Mouse (Mus musculus): ENCODE results near the gene Dab2. TPM values are rescaled to one million over a fixed set of nuclear protein-coding genes. Genes with fewer than 3 reads are reported as not detected.

Gene Dab2
- polyA plus RNA-seq, 1 experiment, result 9.4 TPM

DNA sequence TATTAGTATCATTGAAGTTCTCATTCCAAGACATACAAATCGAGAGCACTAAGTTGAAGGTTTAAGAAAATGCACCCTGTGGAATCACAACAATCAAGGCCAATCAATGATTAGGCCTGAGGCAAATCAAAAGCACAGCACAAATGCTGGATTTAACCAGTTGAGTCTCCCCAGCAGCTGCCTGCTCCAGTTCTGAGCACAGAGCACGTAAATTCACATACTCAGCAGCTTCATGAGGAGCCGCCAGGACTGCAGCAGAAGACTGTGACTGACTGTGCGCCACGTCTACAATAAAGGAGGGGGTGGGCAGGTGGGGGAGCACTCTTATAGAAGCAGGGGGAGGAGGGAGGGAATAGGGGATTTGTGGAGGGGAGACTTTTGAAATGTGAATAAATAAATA, 40.2 kb downstream of the Dab2 start:
- Histone ChIP-seq H3K27ac (ENCODE audit: control insufficient read depth, insufficient read depth, low read length) (no peak overlapping the region), H3K4me3 (ENCODE audit: control insufficient read depth, insufficient read depth, low read length) (no peak overlapping the region), H3K36me3 (ENCODE audit: control insufficient read depth, insufficient read depth, low read length) (no peaks in the 10 kb centered on the region), H3K4me1 (replicated peaks; ENCODE audit: control insufficient read depth, insufficient read depth, low read length) (no peaks in the 10 kb centered on the region), H3K27me3 (ENCODE audit: control insufficient read depth, insufficient read depth, low read length) (no peaks in the 10 kb centered on the region)
- no peak for DNase-seq
- no peak for TF ChIP-seq CTCF (IDR thresholded peaks at IDR 0.05; ENCODE audit: borderline replicate concordance, control insufficient read depth, extremely low read depth, insufficient read depth, low read length, poor library complexity)
- no peak for TF ChIP-seq POLR2A (IDR thresholded peaks at IDR 0.05; ENCODE audit: control insufficient read depth, extremely low read depth, insufficient read depth, low read length, poor library complexity)
- WGBS, result 96% methylated on average over 5 of the region's 5 CpGs

DNA sequence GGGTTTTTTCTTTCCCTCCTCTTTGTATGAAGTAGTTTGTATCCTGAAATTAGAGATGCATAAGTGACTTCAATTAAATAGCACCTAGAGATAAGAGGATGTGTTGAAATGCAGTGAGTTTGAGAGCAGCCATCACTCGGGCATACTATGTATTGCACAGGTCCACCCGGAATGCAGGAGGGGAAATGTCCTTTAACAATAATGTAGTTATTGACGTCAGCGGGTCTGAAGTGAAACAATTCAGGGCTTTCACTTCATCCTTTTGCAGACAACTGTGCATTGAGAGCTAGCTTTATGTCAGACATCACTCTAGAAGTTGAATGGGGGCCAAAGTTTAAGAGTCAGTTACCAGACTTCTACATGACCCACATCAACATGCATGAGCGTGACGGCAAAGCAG, 40.8 kb downstream of the Dab2 start:
- H3K27ac ChIP-seq (ENCODE audit: control insufficient read depth, insufficient read depth, low read length), result no peak overlapping the region
- H3K36me3 ChIP-seq (ENCODE audit: control insufficient read depth, insufficient read depth, low read length), result no peaks in the 10 kb centered on the region
- TF ChIP-seq POLR2A (IDR thresholded peaks at IDR 0.05; ENCODE audit: control insufficient read depth, extremely low read depth, insufficient read depth, low read length, poor library complexity), result no peak
- TF ChIP-seq CTCF (IDR thresholded peaks at IDR 0.05; ENCODE audit: borderline replicate concordance, control insufficient read depth, extremely low read depth, insufficient read depth, low read length, poor library complexity), result no peak
- H3K4me3 ChIP-seq (ENCODE audit: control insufficient read depth, insufficient read depth, low read length), result no peak overlapping the region
- no peaks in the 10 kb centered on the region for H3K4me1 ChIP-seq (replicated peaks; ENCODE audit: control insufficient read depth, insufficient read depth, low read length)
- DNase-seq, result no peak
- no peaks in the 10 kb centered on the region for H3K27me3 ChIP-seq (ENCODE audit: control insufficient read depth, insufficient read depth, low read length)
- 93% methylated on average over 6 of the region's 6 CpGs for WGBS

DNA sequence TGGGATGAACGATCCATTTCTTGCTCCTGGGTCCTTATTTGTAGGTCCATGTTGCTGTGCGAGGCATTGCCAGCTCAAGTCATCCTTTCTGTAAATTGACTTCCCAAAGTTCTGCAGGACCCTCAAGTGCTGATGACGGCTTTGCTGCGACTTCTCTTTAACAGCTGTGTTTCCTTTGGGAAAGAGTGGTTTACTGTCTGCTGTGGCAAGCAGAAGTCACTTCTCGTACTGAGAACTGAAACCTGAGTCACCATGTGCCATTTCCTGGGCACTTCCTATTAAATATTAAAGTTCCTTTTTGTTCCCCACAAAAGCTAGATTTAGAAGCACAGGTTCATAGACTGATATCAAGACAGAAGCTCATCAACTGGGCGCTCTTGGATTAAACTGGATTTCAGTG, 41.8 kb downstream of the Dab2 start:
- Histone ChIP-seq H3K27me3 (ENCODE audit: control insufficient read depth, insufficient read depth, low read length) (no peaks in the 10 kb centered on the region), H3K27ac (ENCODE audit: control insufficient read depth, insufficient read depth, low read length) (no peak overlapping the region), H3K36me3 (ENCODE audit: control insufficient read depth, insufficient read depth, low read length) (no peaks in the 10 kb centered on the region), H3K4me3 (ENCODE audit: control insufficient read depth, insufficient read depth, low read length) (no peak overlapping the region), H3K4me1 (replicated peaks; ENCODE audit: control insufficient read depth, insufficient read depth, low read length) (no peaks in the 10 kb centered on the region)
- 44% methylated on average over 6 of the region's 6 CpGs for WGBS
- TF ChIP-seq POLR2A (IDR thresholded peaks at IDR 0.05; ENCODE audit: control insufficient read depth, extremely low read depth, insufficient read depth, low read length, poor library complexity), result no peak
- TF ChIP-seq CTCF (IDR thresholded peaks at IDR 0.05; ENCODE audit: borderline replicate concordance, control insufficient read depth, extremely low read depth, insufficient read depth, low read length, poor library complexity), result no peak
- no peak for DNase-seq

DNA sequence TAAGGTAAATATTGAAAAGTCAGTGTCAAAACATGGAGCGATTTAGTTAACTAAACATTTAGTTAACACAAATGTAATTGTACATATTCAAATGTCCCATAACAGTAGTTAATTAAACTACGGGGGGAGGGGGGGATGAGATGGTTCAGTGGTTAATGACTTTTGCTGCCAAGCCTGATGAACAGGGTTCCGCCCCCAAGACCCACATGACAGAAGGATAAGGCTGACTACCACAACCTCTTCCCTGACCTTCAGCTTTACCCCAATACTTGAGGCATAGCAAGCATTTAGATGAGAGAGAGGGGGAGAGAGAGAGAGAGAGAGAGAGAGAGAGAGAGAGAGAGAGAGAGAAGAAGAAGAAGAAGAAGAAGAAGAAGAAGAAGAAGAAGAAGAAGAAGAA, 54.3 kb downstream of the Dab2 start:
- no peaks in the 10 kb centered on the region for H3K36me3 ChIP-seq (ENCODE audit: control insufficient read depth, insufficient read depth, low read length)
- 91% methylated on average over 3 of the region's 3 CpGs for WGBS
- TF ChIP-seq POLR2A (IDR thresholded peaks at IDR 0.05; ENCODE audit: control insufficient read depth, extremely low read depth, insufficient read depth, low read length, poor library complexity) (no peak), CTCF (IDR thresholded peaks at IDR 0.05; ENCODE audit: borderline replicate concordance, control insufficient read depth, extremely low read depth, insufficient read depth, low read length, poor library complexity) (no peak)
- no peaks in the 10 kb centered on the region for H3K4me1 ChIP-seq (replicated peaks; ENCODE audit: control insufficient read depth, insufficient read depth, low read length)
- H3K27me3 ChIP-seq (ENCODE audit: control insufficient read depth, insufficient read depth, low read length), result no peaks in the 10 kb centered on the region
- no peak overlapping the region for H3K27ac ChIP-seq (ENCODE audit: control insufficient read depth, insufficient read depth, low read length)
- H3K4me3 ChIP-seq (ENCODE audit: control insufficient read depth, insufficient read depth, low read length), result no peak overlapping the region
- no peak for DNase-seq

- no peaks in the 10 kb centered on the region for H3K4me1 ChIP-seq (replicated peaks; ENCODE audit: control insufficient read depth, insufficient read depth, low read length)
- DNase-seq, result no peak
- TF ChIP-seq POLR2A (IDR thresholded peaks at IDR 0.05; ENCODE audit: control insufficient read depth, extremely low read depth, insufficient read depth, low read length, poor library complexity) (no peak), CTCF (IDR thresholded peaks at IDR 0.05; ENCODE audit: borderline replicate concordance, control insufficient read depth, extremely low read depth, insufficient read depth, low read length, poor library complexity) (no peak)
- no peaks in the 10 kb centered on the region for H3K36me3 ChIP-seq (ENCODE audit: control insufficient read depth, insufficient read depth, low read length)
- H3K27ac ChIP-seq (ENCODE audit: control insufficient read depth, insufficient read depth, low read length), result no peak overlapping the region
- 89% methylated on average over 2 of the region's 2 CpGs for WGBS
- no peak overlapping the region for H3K4me3 ChIP-seq (ENCODE audit: control insufficient read depth, insufficient read depth, low read length)
- no peaks in the 10 kb centered on the region for H3K27me3 ChIP-seq (ENCODE audit: control insufficient read depth, insufficient read depth, low read length)
These were observed 60.3 kb downstream of the Dab2 start for GRCm38 (mm10) chr15:6359859-6360258.

- no peak overlapping the region for H3K27ac ChIP-seq (ENCODE audit: control insufficient read depth, insufficient read depth, low read length)
- no peaks in the 10 kb centered on the region for H3K27me3 ChIP-seq (ENCODE audit: control insufficient read depth, insufficient read depth, low read length)
- TF ChIP-seq CTCF (IDR thresholded peaks at IDR 0.05; ENCODE audit: borderline replicate concordance, control insufficient read depth, extremely low read depth, insufficient read depth, low read length, poor library complexity) (no peak), POLR2A (IDR thresholded peaks at IDR 0.05; ENCODE audit: control insufficient read depth, extremely low read depth, insufficient read depth, low read length, poor library complexity) (no peak)
- DNase-seq, result no peak
- H3K4me1 ChIP-seq (replicated peaks; ENCODE audit: control insufficient read depth, insufficient read depth, low read length), result no peaks in the 10 kb centered on the region
- no peak overlapping the region for H3K4me3 ChIP-seq (ENCODE audit: control insufficient read depth, insufficient read depth, low read length)
- no peaks in the 10 kb centered on the region for H3K36me3 ChIP-seq (ENCODE audit: control insufficient read depth, insufficient read depth, low read length)
- 68% methylated on average over 1 of the region's 1 CpGs for WGBS
These were observed 70.4 kb downstream of the Dab2 start for GRCm38 (mm10) chr15:6369974-6370373.

- no peak for DNase-seq
- no peaks in the 10 kb centered on the region for H3K27me3 ChIP-seq (ENCODE audit: control insufficient read depth, insufficient read depth, low read length)
- no peak overlapping the region for H3K4me3 ChIP-seq (ENCODE audit: control insufficient read depth, insufficient read depth, low read length)
- H3K4me1 ChIP-seq (replicated peaks; ENCODE audit: control insufficient read depth, insufficient read depth, low read length), result no peaks in the 10 kb centered on the region
- TF ChIP-seq POLR2A (IDR thresholded peaks at IDR 0.05; ENCODE audit: control insufficient read depth, extremely low read depth, insufficient read depth, low read length, poor library complexity) (no peak), CTCF (IDR thresholded peaks at IDR 0.05; ENCODE audit: borderline replicate concordance, control insufficient read depth, extremely low read depth, insufficient read depth, low read length, poor library complexity) (no peak)
- H3K36me3 ChIP-seq (ENCODE audit: control insufficient read depth, insufficient read depth, low read length), result no peaks in the 10 kb centered on the region
- 95% methylated on average over 2 of the region's 2 CpGs for WGBS
- H3K27ac ChIP-seq (ENCODE audit: control insufficient read depth, insufficient read depth, low read length), result no peak overlapping the region
These were observed 71.9 kb downstream of the Dab2 start for GRCm38 (mm10) chr15:6371486-6371885.
